ENCODE assay signal across 8 mouse cellular contexts in the genomic region with DNA sequence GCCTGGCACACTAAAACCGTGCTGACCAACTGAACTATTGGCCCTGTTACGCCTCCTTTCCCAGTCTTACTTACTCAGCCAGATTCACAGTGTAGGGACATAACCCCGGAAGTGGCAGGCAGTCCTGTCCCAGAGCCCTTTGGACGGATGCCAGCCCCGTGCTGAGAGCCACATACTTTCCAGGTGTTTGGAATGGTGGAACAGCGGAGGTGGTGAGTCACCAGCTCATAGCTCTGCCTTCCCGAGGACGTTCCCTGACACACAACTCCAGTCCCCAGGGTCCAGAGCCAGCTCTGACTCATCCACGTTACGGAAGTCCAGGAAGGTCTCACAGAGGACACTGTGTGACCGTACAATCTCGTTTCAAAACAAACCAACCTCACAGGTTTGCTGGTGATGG.
DNase-seq lines count a peak whose midpoint lies in the region; ATAC-seq lines count a peak whose summit lies in the region.

No protein-coding gene starts in this region.

- no peak for ATAC-seq in erythroblast, adult 5-6 weeks (replicated peaks; ENCODE audit: low FRiP score, poor library complexity, severe bottlenecking)
- ATAC-seq in activated CD4-positive, CD25-positive, alpha-beta regulatory T cell, adult 4 months, result no peak

- DNase-seq in Muller cell, postnatal 12 days (ENCODE audit: inconsistent ontology term), result peak; percentile 93
- DNase-seq in gastrocnemius, postnatal 10 days, result peak; percentile 75
- peak; percentile 91 for DNase-seq in kidney, adult 11 months
- DNase-seq in lung, postnatal 10 days, result peak; percentile 82
- no peak for DNase-seq in layer of hippocampus, adult 11-12 months (ENCODE audit: low spot score)
- DNase-seq in layer of hippocampus, adult 8-10 months (ENCODE audit: low spot score in 2 of 2), result no peak

Comparison
In these comparisons a context has a peak if more than half of its experiments do, and no peak if none do; other contexts are left out.
1. DNase-seq: peak in Muller cell, postnatal 12 days (single experiment), gastrocnemius, postnatal 10 days (single experiment), kidney, adult 11 months (single experiment) and lung, postnatal 10 days (single experiment); none in layer of hippocampus, adult 11-12 months (single experiment) and layer of hippocampus, adult 8-10 months (0 of 2).